In genomic region chr5:148854166-148854565, GRCm38 (mm10) we compare ENCODE assay signal across 13 mouse cellular contexts.
DNase-seq lines count a peak whose midpoint lies in the region; ATAC-seq and TF ChIP-seq lines count a peak whose summit lies in the region.
"Had no signal": no experiment of that assay in that cellular context is flagged by ENCODE, and none has a peak within 500 bp of the region (broad histone marks: within the 10 kb centered on the region; RNA-seq: fewer than 3 reads in every experiment).

No protein-coding gene starts in this region.

- H3K27me3 ChIP-seq in forebrain, embryonic 11.5 days (ENCODE audit: control insufficient read depth, insufficient read depth, low read length), result no peaks in the 10 kb centered on the region
- H3K27me3 ChIP-seq in forebrain, embryonic 12.5 days, result no peaks in the 10 kb centered on the region
- H3K27me3 ChIP-seq in neural tube, embryonic 15.5 days (replicated peaks), result no peaks in the 10 kb centered on the region
- H3K27me3 ChIP-seq in forebrain, postnatal 0 days (ENCODE audit: insufficient read depth, low read length), result no peaks in the 10 kb centered on the region
- H3K27me3 ChIP-seq in cerebellum, adult 2 months (ENCODE audit: control insufficient read depth, insufficient read depth, low read length), result no peaks in the 10 kb centered on the region
- H3K27me3 ChIP-seq: heart, embryonic 12.5 days; megakaryocyte, embryonic 14.5 days; neural tube, embryonic 13.5 days had no signal

- no peak overlapping the region for H3K27ac ChIP-seq in forebrain, embryonic 11.5 days (ENCODE audit: low read depth, low read length)
- no peak overlapping the region; the same call in 1 of the 2 replicates for H3K27ac ChIP-seq in forebrain, embryonic 12.5 days
- H3K27ac ChIP-seq in neural tube, embryonic 15.5 days (replicated peaks), result no peak overlapping the region
- H3K27ac ChIP-seq in forebrain, postnatal 0 days (ENCODE audit: low read depth, low read length), result no peak overlapping the region
- H3K27ac ChIP-seq in cerebellum, adult 2 months (ENCODE audit: insufficient read depth, low read length), result no peak overlapping the region
- H3K27ac ChIP-seq: neural tube, embryonic 13.5 days had no signal

- H3K4me3 ChIP-seq in forebrain, embryonic 11.5 days (ENCODE audit: low read depth, low read length), result no peak overlapping the region
- H3K4me3 ChIP-seq in forebrain, embryonic 12.5 days (replicated peaks), result no peak overlapping the region
- H3K4me3 ChIP-seq in neural tube, embryonic 15.5 days (replicated peaks), result no peak overlapping the region
- no peak overlapping the region for H3K4me3 ChIP-seq in forebrain, postnatal 0 days (ENCODE audit: low read depth, low read length)
- H3K4me3 ChIP-seq in cerebellum, adult 2 months (replicated peaks; ENCODE audit: insufficient read depth, low read depth, low read length), result no peak overlapping the region
- H3K4me3 ChIP-seq: heart, embryonic 12.5 days; megakaryocyte, embryonic 14.5 days; neural tube, embryonic 13.5 days had no signal

- H3K4me1 ChIP-seq in forebrain, embryonic 11.5 days (replicated peaks; ENCODE audit: control insufficient read depth, insufficient read depth, low read length), result peaks cover 4% of the 10 kb centered on the region
- peaks cover 10% of the 10 kb centered on the region for H3K4me1 ChIP-seq in forebrain, embryonic 12.5 days
- 0 out of 2 replicates have a peak, but pooled peaks cover 2% of the 10 kb centered on the region for H3K4me1 ChIP-seq in neural tube, embryonic 15.5 days
- H3K4me1 ChIP-seq in forebrain, postnatal 0 days (ENCODE audit: insufficient read depth), result no peaks in the 10 kb centered on the region
- no peaks in the 10 kb centered on the region for H3K4me1 ChIP-seq in cerebellum, adult 2 months (ENCODE audit: control insufficient read depth, insufficient read depth, low read length)
- H3K4me1 ChIP-seq: heart, embryonic 12.5 days; megakaryocyte, embryonic 14.5 days; neural tube, embryonic 13.5 days had no signal

- H3K9me3 ChIP-seq in forebrain, embryonic 11.5 days (ENCODE audit: control insufficient read depth, low read length), result no peaks in the 10 kb centered on the region
- no peaks in the 10 kb centered on the region for H3K9me3 ChIP-seq in forebrain, embryonic 12.5 days
- no peaks in the 10 kb centered on the region for H3K9me3 ChIP-seq in neural tube, embryonic 15.5 days (replicated peaks)
- H3K9me3 ChIP-seq in forebrain, postnatal 0 days (ENCODE audit: low read length), result no peaks in the 10 kb centered on the region
- H3K9me3 ChIP-seq: heart, embryonic 12.5 days had no signal

- H3K9ac ChIP-seq in forebrain, embryonic 11.5 days (ENCODE audit: low read length), result no peak overlapping the region
- no peak overlapping the region for H3K9ac ChIP-seq in forebrain, embryonic 12.5 days
- no peak overlapping the region for H3K9ac ChIP-seq in neural tube, embryonic 15.5 days (replicated peaks)
- H3K9ac ChIP-seq in forebrain, postnatal 0 days, result no peak overlapping the region
- H3K9ac ChIP-seq: heart, embryonic 12.5 days; liver, postnatal 0 days; neural tube, embryonic 13.5 days had no signal

- WGBS in forebrain, embryonic 11.5 days, result 30% methylated on average over 5 of the region's 5 CpGs
- WGBS in forebrain, embryonic 12.5 days, result 32% methylated on average over 5 of the region's 5 CpGs
- WGBS in neural tube, embryonic 15.5 days, result 29% methylated on average over 5 of the region's 5 CpGs
- WGBS in forebrain, postnatal 0 days, result 33% methylated on average over 5 of the region's 5 CpGs
- 46% methylated on average over 5 of the region's 5 CpGs for WGBS in cerebellum, adult 2 months

- 0 out of 2 replicates have a peak, but pooled peaks have one; percentile 18 for ATAC-seq in forebrain, embryonic 11.5 days (replicated peaks; ENCODE audit: low FRiP score)
- no peak; the same call in 1 of the 2 replicates for ATAC-seq in forebrain, embryonic 12.5 days (ENCODE audit: low FRiP score)
- peak; percentile 75; the same call in 1 of the 2 replicates for ATAC-seq in neural tube, embryonic 15.5 days (ENCODE audit: low FRiP score)
- ATAC-seq in forebrain, postnatal 0 days, result peak; percentile 79; the same call in 1 of the 2 replicates
- ATAC-seq: liver, postnatal 0 days had no signal

- H3K36me3 ChIP-seq in forebrain, embryonic 11.5 days (ENCODE audit: control insufficient read depth, insufficient read depth, low read length), result no peaks in the 10 kb centered on the region
- no peaks in the 10 kb centered on the region for H3K36me3 ChIP-seq in forebrain, embryonic 12.5 days (replicated peaks)
- H3K36me3 ChIP-seq in neural tube, embryonic 15.5 days, result no peaks in the 10 kb centered on the region
- no peaks in the 10 kb centered on the region for H3K36me3 ChIP-seq in forebrain, postnatal 0 days (ENCODE audit: insufficient read depth)
- H3K36me3 ChIP-seq: G1E; heart, embryonic 12.5 days; neural tube, embryonic 13.5 days had no signal

- TF ChIP-seq POLR2A in cerebellum, adult 2 months (IDR thresholded peaks at IDR 0.05; ENCODE audit: borderline replicate concordance, insufficient read depth, low read length), result no peak

- DNase-seq in forebrain, embryonic 11.5 days (ENCODE audit: low spot score), result no peak
- no peak for DNase-seq in neural tube, embryonic 10.5 days (ENCODE audit: extremely low spot score, low spot score)
- peak; percentile 65 for DNase-seq in forebrain, postnatal 0 days
- DNase-seq in right cerebral cortex, postnatal 36 days (ENCODE audit: low spot score in 2 of 2), result peak; percentile 9 to 11
- no peak for DNase-seq in testis, postnatal 10 days (ENCODE audit: low spot score)
- no peak for DNase-seq in cerebellum, adult 2 months
- DNase-seq: liver, postnatal 0 days had no signal

- no peak for TF ChIP-seq CTCF in forebrain, postnatal 0 days (IDR thresholded peaks at IDR 0.05; ENCODE audit: low read depth)
- TF ChIP-seq CTCF in cerebellum, adult 2 months (IDR thresholded peaks at IDR 0.05; ENCODE audit: borderline replicate concordance, insufficient read depth, low read depth, low read length), result no peak

- no peak overlapping the region for H3K4me2 ChIP-seq in forebrain, embryonic 11.5 days (ENCODE audit: low read depth, low read length, severe bottlenecking)
- no peak overlapping the region for H3K4me2 ChIP-seq in forebrain, embryonic 12.5 days
- H3K4me2 ChIP-seq in neural tube, embryonic 15.5 days, result no peak overlapping the region
- H3K4me2 ChIP-seq in forebrain, postnatal 0 days (ENCODE audit: low read depth), result no peak overlapping the region
- H3K4me2 ChIP-seq: heart, embryonic 12.5 days; neural tube, embryonic 13.5 days had no signal

Comparison
In these comparisons a context has a peak if more than half of its experiments do, and no peak if none do; other contexts are left out.
1. DNase-seq: peak in forebrain, postnatal 0 days (single experiment) and right cerebral cortex, postnatal 36 days (2 of 2); none in forebrain, embryonic 11.5 days (single experiment), neural tube, embryonic 10.5 days (single experiment), testis, postnatal 10 days (single experiment) and cerebellum, adult 2 months (0 of 2).